Mouse (Mus musculus): ENCODE results near the gene Eprs. TPM values are rescaled to one million over a fixed set of nuclear protein-coding genes. Genes with fewer than 3 reads are reported as not detected.
"Not testable (repeated sequence)": the region's sequence is repeated elsewhere in the genome, so short reads cannot be mapped to it uniquely, and the experiment has no call there.

The Eprs gene
- 143 and 145 TPM in 2 replicates for polyA plus RNA-seq (2014; fragmentation: Nextera tagmentation; extraction: Ambion mirVana)

GRCm38 (mm10) chr1:185362677-185363520, at the start of gene Eprs:
Eprs (plus strand) TSS chr1:185363044.
- Histone ChIP-seq H3K9ac (ENCODE audit: low read length) (peak within 1 kb of the TSS; percentile 87), H3K27me3 (ENCODE audit: control insufficient read depth, insufficient read depth, low read length) (no peaks in the 10 kb centered on the region), H3K4me2 (ENCODE audit: low read depth) (peak within 1 kb of the TSS; percentile 56), H3K36me3 (ENCODE audit: control insufficient read depth, insufficient read depth, low read length) (no peaks in the 10 kb centered on the region), H3K4me3 (ENCODE audit: low read depth, low read length) (peak within 1 kb of the TSS; percentile 97), H3K27ac (ENCODE audit: low read depth, low read length) (peak within 1 kb of the TSS; percentile 82), H3K9me3 (ENCODE audit: control insufficient read depth, low read length) (no peaks in the 10 kb centered on the region), H3K4me1 (ENCODE audit: control insufficient read depth, insufficient read depth, low read length) (peaks cover 17% of the 10 kb centered on the region)
- ATAC-seq (ENCODE audit: insufficient read depth, low FRiP score, low TSS enrichment) (peak; percentile 98), DNase-seq (ENCODE audit: low spot score) (peak; percentile 99)
- under 1% methylated on average over 73 of the region's 92 CpGs for WGBS

- Histone ChIP-seq H3K4me3 (ENCODE audit: low read depth, low read length) (no peak overlapping the region), H3K9ac (ENCODE audit: low read length) (no peak overlapping the region), H3K9me3 (ENCODE audit: control insufficient read depth, low read length) (no peaks in the 10 kb centered on the region), H3K27me3 (ENCODE audit: control insufficient read depth, insufficient read depth, low read length) (no peaks in the 10 kb centered on the region), H3K4me1 (ENCODE audit: control insufficient read depth, insufficient read depth, low read length) (no peaks in the 10 kb centered on the region), H3K36me3 (ENCODE audit: control insufficient read depth, insufficient read depth, low read length) (peaks cover 4% of the 10 kb centered on the region), H3K4me2 (ENCODE audit: low read depth) (no peak overlapping the region), H3K27ac (ENCODE audit: low read depth, low read length) (no peak overlapping the region)
- DNase-seq (ENCODE audit: low spot score) (no peak), ATAC-seq (ENCODE audit: insufficient read depth, low FRiP score, low TSS enrichment) (no peak)
- WGBS: 90% methylated on average over 4 of the region's 4 CpGs
These were observed 48.3 kb upstream of the Eprs start for GRCm38 (mm10) chr1:185314546-185314945.

GRCm38 (mm10) chr1:185315846-185316568, 46.8 kb upstream of the Eprs start:
- H3K4me1 ChIP-seq (ENCODE audit: control insufficient read depth, insufficient read depth, low read length): no peaks in the 10 kb centered on the region
- ATAC-seq (ENCODE audit: insufficient read depth, low FRiP score, low TSS enrichment) (no peak), DNase-seq (ENCODE audit: low spot score) (no peak)
- no peaks in the 10 kb centered on the region for H3K9me3 ChIP-seq (ENCODE audit: control insufficient read depth, low read length)
- no peak overlapping the region for H3K4me2 ChIP-seq (ENCODE audit: low read depth)
- H3K27ac ChIP-seq (ENCODE audit: low read depth, low read length): no peak overlapping the region
- no peak overlapping the region for H3K9ac ChIP-seq (ENCODE audit: low read length)
- no peak overlapping the region for H3K4me3 ChIP-seq (ENCODE audit: low read depth, low read length)
- peaks cover 6% of the 10 kb centered on the region for H3K36me3 ChIP-seq (ENCODE audit: control insufficient read depth, insufficient read depth, low read length)
- 92% methylated on average over 16 of the region's 16 CpGs for WGBS
- H3K27me3 ChIP-seq (ENCODE audit: control insufficient read depth, insufficient read depth, low read length): no peaks in the 10 kb centered on the region

- H3K9ac ChIP-seq (ENCODE audit: low read length); H3K4me1 ChIP-seq (ENCODE audit: control insufficient read depth, insufficient read depth, low read length); H3K9me3 ChIP-seq (ENCODE audit: control insufficient read depth, low read length); DNase-seq (ENCODE audit: low spot score); H3K27me3 ChIP-seq (ENCODE audit: control insufficient read depth, insufficient read depth, low read length); ATAC-seq (ENCODE audit: insufficient read depth, low FRiP score, low TSS enrichment); H3K27ac ChIP-seq (ENCODE audit: low read depth, low read length); H3K36me3 ChIP-seq (ENCODE audit: control insufficient read depth, insufficient read depth, low read length): not testable (repeated sequence)
- H3K4me3 ChIP-seq (ENCODE audit: low read depth, low read length): peak overlapping the region; percentile 65; the same call in 1 of the 2 replicates
- 59% methylated on average over 3 of the region's 3 CpGs for WGBS
- peak overlapping the region; percentile 57 for H3K4me2 ChIP-seq (ENCODE audit: low read depth)
These were observed 35.0 kb upstream of the Eprs start for GRCm38 (mm10) chr1:185327754-185328345.

- DNase-seq (ENCODE audit: low spot score): peak; percentile 92
- H3K36me3 ChIP-seq (ENCODE audit: control insufficient read depth, insufficient read depth, low read length): peaks cover 1% of the 10 kb centered on the region
- H3K27ac ChIP-seq (ENCODE audit: low read depth, low read length): peak within 1 kb of the TSS; percentile 74
- H3K9me3 ChIP-seq (ENCODE audit: control insufficient read depth, low read length): no peaks in the 10 kb centered on the region
- H3K27me3 ChIP-seq (ENCODE audit: control insufficient read depth, insufficient read depth, low read length): no peaks in the 10 kb centered on the region
- H3K9ac ChIP-seq (ENCODE audit: low read length): peak within 1 kb of the TSS; percentile 79
- peak; percentile 87 for ATAC-seq (ENCODE audit: insufficient read depth, low FRiP score, low TSS enrichment)
- peaks cover 9% of the 10 kb centered on the region for H3K4me1 ChIP-seq (ENCODE audit: control insufficient read depth, insufficient read depth, low read length)
- under 1% methylated on average over 66 of the region's 76 CpGs for WGBS
- H3K4me2 ChIP-seq (ENCODE audit: low read depth): peak within 1 kb of the TSS; percentile 57
- H3K4me3 ChIP-seq (ENCODE audit: low read depth, low read length): peak within 1 kb of the TSS; percentile 65
These were observed 33.9 kb upstream of the Eprs start, which contains the start of gene Iars2 for GRCm38 (mm10) chr1:185328721-185329610. Iars2 (minus strand) TSS chr1:185329396.

- Histone ChIP-seq H3K9ac (ENCODE audit: low read length) (no peak overlapping the region), H3K36me3 (ENCODE audit: control insufficient read depth, insufficient read depth, low read length) (no peaks in the 10 kb centered on the region; the same call in 1 of the 2 replicates), H3K27ac (ENCODE audit: low read depth, low read length) (no peak overlapping the region), H3K9me3 (ENCODE audit: control insufficient read depth, low read length) (no peaks in the 10 kb centered on the region), H3K27me3 (ENCODE audit: control insufficient read depth, insufficient read depth, low read length) (no peaks in the 10 kb centered on the region), H3K4me1 (ENCODE audit: control insufficient read depth, insufficient read depth, low read length) (peaks cover 9% of the 10 kb centered on the region), H3K4me2 (ENCODE audit: low read depth) (no peak overlapping the region), H3K4me3 (ENCODE audit: low read depth, low read length) (no peak overlapping the region)
- DNase-seq (ENCODE audit: low spot score) (no peak), ATAC-seq (ENCODE audit: insufficient read depth, low FRiP score, low TSS enrichment) (no peak)
- WGBS: 92% methylated on average over 8 of the region's 8 CpGs
These were observed 33.0 kb upstream of the Eprs start for GRCm38 (mm10) chr1:185329851-185330250.

GRCm38 (mm10) chr1:185331364-185331763, 31.5 kb upstream of the Eprs start:
- WGBS: 59% methylated on average over 5 of the region's 5 CpGs
- no peak overlapping the region for H3K27ac ChIP-seq (ENCODE audit: low read depth, low read length)
- H3K4me1 ChIP-seq (ENCODE audit: control insufficient read depth, insufficient read depth, low read length): peaks cover 11% of the 10 kb centered on the region
- DNase-seq (ENCODE audit: low spot score) (no peak), ATAC-seq (ENCODE audit: insufficient read depth, low FRiP score, low TSS enrichment) (no peak)
- no peaks in the 10 kb centered on the region for H3K36me3 ChIP-seq (ENCODE audit: control insufficient read depth, insufficient read depth, low read length)
- H3K9me3 ChIP-seq (ENCODE audit: control insufficient read depth, low read length): no peaks in the 10 kb centered on the region
- H3K4me3 ChIP-seq (ENCODE audit: low read depth, low read length): peak overlapping the region; percentile 50
- H3K9ac ChIP-seq (ENCODE audit: low read length): no peak overlapping the region
- peak overlapping the region; percentile 46 for H3K4me2 ChIP-seq (ENCODE audit: low read depth)
- no peaks in the 10 kb centered on the region for H3K27me3 ChIP-seq (ENCODE audit: control insufficient read depth, insufficient read depth, low read length)

GRCm38 (mm10) chr1:185331983-185332430, 30.8 kb upstream of the Eprs start, which contains the start of gene Bpnt1:
Bpnt1 (plus strand) TSS chr1:185332149.
- peak; percentile 93 for DNase-seq (ENCODE audit: low spot score)
- no peaks in the 10 kb centered on the region for H3K36me3 ChIP-seq (ENCODE audit: control insufficient read depth, insufficient read depth, low read length)
- under 1% methylated on average over 32 of the region's 32 CpGs for WGBS
- H3K4me2 ChIP-seq (ENCODE audit: low read depth): peak within 1 kb of the TSS; percentile 46
- no peaks in the 10 kb centered on the region for H3K9me3 ChIP-seq (ENCODE audit: control insufficient read depth, low read length)
- H3K9ac ChIP-seq (ENCODE audit: low read length): peak within 1 kb of the TSS; percentile 56
- H3K27ac ChIP-seq (ENCODE audit: low read depth, low read length): peak within 1 kb of the TSS; percentile 39; the same call in 1 of the 2 replicates
- peak within 1 kb of the TSS; percentile 50 for H3K4me3 ChIP-seq (ENCODE audit: low read depth, low read length)
- no peaks in the 10 kb centered on the region for H3K27me3 ChIP-seq (ENCODE audit: control insufficient read depth, insufficient read depth, low read length)
- ATAC-seq (ENCODE audit: insufficient read depth, low FRiP score, low TSS enrichment): peak; percentile 78
- peaks cover 11% of the 10 kb centered on the region for H3K4me1 ChIP-seq (ENCODE audit: control insufficient read depth, insufficient read depth, low read length)
